Mouse (Mus musculus) kidney, embryonic 16.5 days (tissue): ENCODE measurements at regions not wholly inside any gene's neighbourhood (a gene's known extent, or its start where the extent isn't known, plus 50 kb on each side); places are given as distances from the start of the nearest gene placed in this dataset.

Experiments used
- ATAC-seq: fragments of 200-750 bp; cut with Nextera tagmentation; 2 replicates; pipeline ENCODE4 v1.8.0; 2017; ENCODE audit warnings: moderate TSS enrichment; ENCODE audit not compliant: low FRiP score, low TSS enrichment
- H3K27ac ChIP-seq: fragments of 300-500 bp; sonication (generic); 2 replicates; pipeline ENCODE4 v1.5.1; 2014; ENCODE audit warnings: low read length
- H3K27me3 ChIP-seq: fragments of 300-500 bp; sonication (generic); 2 replicates; pipeline ENCODE4 v1.6.1; 2014; ENCODE audit warnings: low read length, control low read depth, mixed read lengths; ENCODE audit not compliant: insufficient read depth
- H3K36me3 ChIP-seq: fragments of 300-500 bp; sonication (generic); 2 replicates; pipeline ENCODE4 v1.6.1; 2014; ENCODE audit warnings: low read length, control low read depth, mixed read lengths; ENCODE audit not compliant: insufficient read depth
- H3K4me1 ChIP-seq: fragments of 300-500 bp; sonication (generic); 2 replicates; pipeline ENCODE4 v1.6.1; 2014; ENCODE audit warnings: low read length, control low read depth, mixed read lengths; ENCODE audit not compliant: insufficient read depth
- H3K4me2 ChIP-seq: fragments of 300-500 bp; sonication (generic); replicated peaks from 2 replicates; pipeline ENCODE4 v1.6.1; 2014; ENCODE audit warnings: low read depth, low read length
- H3K4me3 ChIP-seq: fragments of 300-500 bp; sonication (generic); 2 replicates; pipeline ENCODE4 v1.5.1; 2014; ENCODE audit warnings: mild to moderate bottlenecking, low read length
- H3K9ac ChIP-seq: fragments of 300-500 bp; sonication (generic); replicated peaks from 2 replicates; pipeline ENCODE4 v1.6.1; 2014; ENCODE audit warnings: low read length
- H3K9me3 ChIP-seq: fragments of 300-500 bp; sonication (generic); 2 replicates; pipeline ENCODE4 v1.6.1; 2016; ENCODE audit warnings: low read length, control low read depth
- WGBS: fragments of 180-500 bp; shearing (Covaris S2); extraction: QIAGEN DNeasy Blood & Tissue Kit; methylation state at CpG from one replicate; pipeline ENCODE4 v1.1.7; 2014; 5-methylcytosine and 5-hydroxymethylcytosine counted together

DNA sequence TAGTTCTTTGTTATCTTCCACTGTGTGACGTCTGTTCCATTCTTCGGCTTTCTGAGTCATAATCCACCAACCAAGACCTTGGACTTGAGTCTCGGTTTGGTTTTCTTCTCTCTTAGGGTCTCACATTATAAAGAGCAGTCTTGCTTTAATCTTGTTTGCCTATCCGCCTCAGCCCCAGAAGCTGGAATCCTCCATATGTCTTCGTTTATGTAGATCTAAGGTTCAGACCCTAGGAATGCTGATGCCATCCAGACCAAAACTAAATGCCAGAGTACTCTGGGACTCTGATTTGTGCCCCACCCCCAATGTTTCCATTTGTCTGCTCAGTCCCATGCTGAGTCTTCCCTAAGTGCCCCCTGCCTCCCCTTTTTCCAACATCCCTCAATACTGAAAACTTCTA, 71.5 kb upstream of the Nek6 start:
- no peaks in the 10 kb centered on the region for H3K27me3 ChIP-seq
- H3K9me3 ChIP-seq = no peaks in the 10 kb centered on the region
- no peak for ATAC-seq
- WGBS = 89% methylated on average over 5 of the region's 5 CpGs
- H3K27ac ChIP-seq = no peak overlapping the region
- H3K36me3 ChIP-seq = no peaks in the 10 kb centered on the region
- H3K4me3 ChIP-seq = no peak overlapping the region
- H3K9ac ChIP-seq = no peak overlapping the region
- no peaks in the 10 kb centered on the region for H3K4me1 ChIP-seq
- H3K4me2 ChIP-seq = no peak overlapping the region

DNA sequence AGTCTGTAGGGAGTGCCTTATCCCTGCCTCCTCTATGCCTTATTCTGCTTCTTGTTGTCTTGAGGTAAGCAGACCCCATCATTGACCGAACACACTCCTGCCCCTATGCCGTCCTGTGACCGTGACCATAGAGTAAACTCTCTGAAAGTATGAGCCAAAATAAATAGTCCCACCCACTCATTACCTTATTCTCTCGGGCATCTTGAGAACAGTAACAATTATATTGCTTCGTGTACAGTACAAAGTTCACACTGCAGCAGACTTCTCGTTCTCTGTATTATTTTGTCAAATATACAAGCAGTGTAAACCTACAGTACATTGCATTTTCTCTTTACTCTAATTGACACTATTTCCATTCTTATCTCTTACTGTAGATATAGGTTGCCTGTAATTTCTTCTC, 62.4 kb upstream of the Nek6 start:
- Histone ChIP-seq H3K4me2 (no peak overlapping the region), H3K27me3 (no peaks in the 10 kb centered on the region), H3K4me3 (no peak overlapping the region), H3K4me1 (no peaks in the 10 kb centered on the region), H3K9me3 (no peaks in the 10 kb centered on the region), H3K27ac (no peak overlapping the region), H3K9ac (no peak overlapping the region), H3K36me3 (no peaks in the 10 kb centered on the region)
- no peak for ATAC-seq
- WGBS = 60% methylated on average over 6 of the region's 6 CpGs

DNA sequence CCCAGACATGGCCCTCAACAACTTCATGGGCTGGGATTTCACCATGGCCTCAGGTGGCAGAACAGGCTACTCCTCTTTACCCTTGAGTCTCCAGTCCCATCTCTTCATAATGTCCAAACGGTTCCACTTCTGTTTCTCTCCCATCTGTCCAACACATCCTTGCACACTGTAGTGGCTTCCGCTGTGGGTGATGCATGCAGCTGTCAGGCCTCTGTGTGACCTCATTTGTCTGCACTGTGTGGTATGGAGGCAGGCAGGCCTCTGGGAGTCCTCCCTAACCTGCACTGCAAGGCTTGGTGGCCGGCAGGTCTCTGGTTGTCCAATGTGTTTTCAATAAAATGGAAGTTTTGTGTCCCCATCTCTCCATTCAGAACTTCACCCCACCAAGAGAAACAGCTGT, 54.9 kb upstream of the Nek6 start:
- H3K4me1 ChIP-seq = no peaks in the 10 kb centered on the region; the same call in 1 of the 2 replicates
- no peak overlapping the region for H3K9ac ChIP-seq
- H3K27ac ChIP-seq = no peak overlapping the region
- H3K4me2 ChIP-seq = no peak overlapping the region
- 88% methylated on average over 3 of the region's 3 CpGs for WGBS
- no peaks in the 10 kb centered on the region for H3K36me3 ChIP-seq
- ATAC-seq = no peak
- H3K9me3 ChIP-seq = no peaks in the 10 kb centered on the region
- H3K4me3 ChIP-seq = no peak overlapping the region
- no peaks in the 10 kb centered on the region for H3K27me3 ChIP-seq

DNA sequence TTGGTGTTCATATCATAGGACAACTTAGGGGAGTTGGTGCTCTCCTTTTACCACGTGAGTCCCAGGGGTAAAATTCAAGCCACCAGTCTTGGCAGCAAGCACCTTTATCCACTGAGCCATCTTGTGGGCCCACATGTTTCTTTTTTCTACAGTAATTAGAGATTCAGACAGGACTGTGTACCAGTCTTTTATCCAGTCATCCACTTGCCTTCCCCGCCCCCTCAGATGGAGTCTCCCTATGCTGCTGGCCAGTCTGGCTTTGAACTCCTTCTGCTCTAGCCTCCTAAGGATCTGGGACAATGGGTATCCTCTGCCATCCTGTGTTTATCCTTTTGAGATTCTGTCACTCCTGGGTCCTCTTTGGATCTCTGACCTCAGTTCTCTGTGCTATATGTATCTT, 51.1 kb upstream of the Nek6 start:
- Histone ChIP-seq H3K27me3 (no peaks in the 10 kb centered on the region), H3K27ac (no peak overlapping the region), H3K4me1 (no peaks in the 10 kb centered on the region; the same call in 1 of the 2 replicates), H3K4me3 (no peak overlapping the region), H3K9ac (no peak overlapping the region), H3K36me3 (no peaks in the 10 kb centered on the region), H3K4me2 (no peak overlapping the region), H3K9me3 (no peaks in the 10 kb centered on the region)
- ATAC-seq = no peak
- 94% methylated on average over 2 of the region's 2 CpGs for WGBS

DNA sequence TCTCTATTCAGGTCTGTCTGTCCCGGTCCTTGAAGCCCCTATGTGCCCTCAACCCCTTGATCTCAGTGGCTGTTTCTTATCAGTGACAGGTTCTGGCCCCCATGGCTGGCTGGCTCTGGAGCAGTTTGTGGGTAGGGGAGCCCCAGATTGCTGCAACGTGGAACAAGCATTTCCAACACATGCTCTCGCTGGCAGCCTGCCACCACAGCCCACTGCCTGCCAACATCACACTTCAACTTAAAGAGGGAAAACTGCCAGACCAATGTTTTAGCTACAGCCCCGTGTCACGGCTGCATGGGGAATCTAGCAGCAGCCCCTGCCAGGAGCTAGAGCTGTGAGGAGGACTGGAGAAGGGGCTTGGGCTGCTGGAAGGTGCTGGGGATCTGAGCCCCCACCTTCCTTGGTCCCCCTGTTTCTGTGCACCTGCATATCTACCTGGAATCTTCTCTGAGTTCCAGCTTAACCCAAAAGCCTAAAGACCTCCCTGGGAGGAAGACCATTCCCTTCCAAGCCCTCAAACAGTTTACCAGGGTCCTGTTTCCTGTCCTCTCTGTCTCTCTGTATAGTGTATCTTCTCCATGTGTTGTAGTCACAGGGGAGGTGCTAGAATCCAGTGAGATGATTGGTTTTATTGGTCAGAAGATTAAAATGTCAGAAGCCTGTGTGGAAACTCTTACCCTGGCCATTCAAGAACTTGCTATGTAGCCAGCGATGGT, 50.5 kb upstream of the Nek6 start:
- Histone ChIP-seq H3K4me1 (no peaks in the 10 kb centered on the region; the same call in 1 of the 2 replicates), H3K4me3 (no peak overlapping the region), H3K27ac (no peak overlapping the region), H3K36me3 (no peaks in the 10 kb centered on the region), H3K9me3 (no peaks in the 10 kb centered on the region), H3K27me3 (no peaks in the 10 kb centered on the region), H3K9ac (no peak overlapping the region), H3K4me2 (no peak overlapping the region)
- no peak for ATAC-seq
- 48% methylated on average over 6 of the region's 6 CpGs for WGBS
